Mouse (Mus musculus) kidney, embryonic 14.5 days (tissue): Measurements from ENCODE around the gene Rundc3a. TPM values are rescaled to one million over a fixed set of nuclear protein-coding genes. Genes with fewer than 3 reads are reported as not detected.
A peak's percentile ranks its signal among the peaks of the same experiment; 100 is the strongest.

Experiments
- ATAC-seq: fragments of 200-750 bp; cut with Nextera tagmentation; 2 replicates; pipeline ENCODE4 v1.8.0; 2017; ENCODE audit warnings: moderate number of reproducible peaks, mild to moderate bottlenecking, moderate TSS enrichment, moderate library complexity; ENCODE audit not compliant: low FRiP score, low TSS enrichment
- H3K27ac ChIP-seq: fragments of 300-500 bp; sonication (generic); 2 replicates; pipeline ENCODE4 v1.5.1; 2014; ENCODE audit warnings: low read depth, mild to moderate bottlenecking, low read length, moderate library complexity, mixed read lengths
- H3K27me3 ChIP-seq: fragments of 300-500 bp; sonication (generic); 2 replicates; pipeline ENCODE4 v1.6.1; 2014; ENCODE audit warnings: mild to moderate bottlenecking, low read length; ENCODE audit not compliant: control insufficient read depth, insufficient read depth
- H3K36me3 ChIP-seq: fragments of 300-500 bp; sonication (generic); 2 replicates; pipeline ENCODE4 v1.6.1; 2014; ENCODE audit warnings: low read length, mixed read lengths; ENCODE audit not compliant: control insufficient read depth, insufficient read depth
- H3K4me1 ChIP-seq: fragments of 300-500 bp; sonication (generic); 2 replicates; pipeline ENCODE4 v1.6.1; 2014; ENCODE audit warnings: low read length, mixed read lengths; ENCODE audit not compliant: control insufficient read depth, insufficient read depth
- H3K4me2 ChIP-seq: fragments of 300-500 bp; sonication (generic); replicated peaks from 2 replicates; pipeline ENCODE4 v1.6.1; 2014; ENCODE audit warnings: low read depth, mild to moderate bottlenecking, low read length
- H3K4me3 ChIP-seq: fragments of 300-500 bp; sonication (generic); 2 replicates; pipeline ENCODE4 v1.5.1; 2014; ENCODE audit warnings: mild to moderate bottlenecking, low read length
- H3K9ac ChIP-seq: fragments of 300-500 bp; sonication (generic); 2 replicates; pipeline ENCODE4 v1.6.1; 2014; ENCODE audit warnings: low read depth, mild to moderate bottlenecking, low read length, moderate library complexity
- H3K9me3 ChIP-seq: fragments of 300-500 bp; sonication (generic); 2 replicates; pipeline ENCODE4 v1.6.1; 2016; ENCODE audit warnings: low read length; ENCODE audit not compliant: control insufficient read depth
- WGBS: fragments of 180-500 bp; shearing (Covaris S2); extraction: QIAGEN DNeasy Blood & Tissue Kit; methylation state at CpG from one replicate; pipeline ENCODE4 v1.1.7; 2014; 5-methylcytosine and 5-hydroxymethylcytosine counted together
- polyA plus RNA-seq: library from polyadenylated mRNA; unstranded; fragments of >200 nt; fragmentation: Nextera tagmentation; extraction: Ambion mirVana; gene quantifications from 2 replicates; pipeline ENCODE4 v1.2.1, GENCODE M21; 2014

The Rundc3a gene
- polyA plus RNA-seq, 1 experiment from 2014 or later: 1.7 TPM

DNA sequence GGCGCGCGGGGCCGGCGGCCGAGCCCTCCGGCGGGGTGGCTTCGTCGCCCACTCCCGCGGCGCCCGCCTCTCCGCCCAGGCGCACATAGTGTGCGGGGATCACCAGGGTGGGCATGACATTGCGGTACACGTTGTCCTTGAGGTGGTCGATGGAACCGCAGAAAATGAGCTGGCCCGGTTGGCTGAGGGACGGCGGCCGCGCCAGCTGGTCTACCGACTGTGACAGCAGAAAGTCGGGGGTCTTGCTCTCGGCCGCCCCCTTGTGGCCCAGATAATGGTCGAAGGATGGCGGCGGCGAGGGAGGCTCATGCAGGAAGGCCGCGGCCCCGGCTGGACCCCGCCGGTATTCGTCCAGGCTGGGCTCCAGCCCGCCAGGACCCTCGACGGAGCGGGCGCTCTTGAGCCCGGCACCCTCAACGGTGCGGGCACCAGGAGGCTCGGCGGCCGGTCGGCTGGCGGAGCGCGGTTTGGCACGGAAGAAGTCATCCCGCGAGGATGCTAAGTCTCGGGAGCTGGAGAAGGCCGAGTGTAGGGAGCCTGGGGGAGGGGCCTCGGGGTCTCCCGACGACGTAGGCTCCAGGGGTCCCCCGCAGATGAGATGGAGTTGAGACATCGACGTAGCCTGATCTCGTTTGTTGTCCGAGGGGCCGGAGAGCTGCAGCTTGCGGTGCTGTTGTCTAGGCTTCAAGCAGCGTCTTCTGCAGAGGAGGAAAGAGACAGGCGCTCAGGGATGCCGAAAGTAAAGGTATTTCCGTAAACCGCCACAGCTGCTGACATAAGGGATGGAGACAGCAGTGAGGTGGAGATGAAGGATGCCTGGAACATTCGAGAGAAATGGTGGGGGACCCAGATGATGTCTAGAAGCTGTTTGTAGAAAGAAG lies 45.2 kb downstream of the Rundc3a start:
- Histone ChIP-seq H3K27me3 (no peaks in the 10 kb centered on the region; the same call in 1 of the 2 replicates), H3K9ac (peak overlapping the region; percentile 59; the same call in 1 of the 2 replicates), H3K27ac (no peak overlapping the region), H3K9me3 (no peaks in the 10 kb centered on the region), H3K4me2 (peak overlapping the region; percentile 93), H3K4me3 (peak overlapping the region; percentile 44), H3K4me1 (peaks cover 21% of the 10 kb centered on the region; the same call in 1 of the 2 replicates), H3K36me3 (peaks cover 73% of the 10 kb centered on the region)
- 9% methylated on average over 76 of the region's 77 CpGs for WGBS
- ATAC-seq: peak; percentile 37

GRCm38 (mm10) chr11:102439093-102440082 lies 46.2 kb downstream of the Rundc3a start:
- 78% methylated on average over 14 of the region's 14 CpGs for WGBS
- no peaks in the 10 kb centered on the region for H3K9me3 ChIP-seq
- no peak overlapping the region for H3K4me2 ChIP-seq
- H3K9ac ChIP-seq: no peak overlapping the region
- H3K27ac ChIP-seq: no peak overlapping the region
- ATAC-seq: no peak
- H3K36me3 ChIP-seq: peaks cover 70% of the 10 kb centered on the region
- H3K4me1 ChIP-seq: peaks cover 27% of the 10 kb centered on the region
- no peaks in the 10 kb centered on the region; the same call in 1 of the 2 replicates for H3K27me3 ChIP-seq
- no peak overlapping the region for H3K4me3 ChIP-seq

GRCm38 (mm10) chr11:102440255-102440654 lies 47.1 kb downstream of the Rundc3a start:
- no peak overlapping the region for H3K4me2 ChIP-seq
- no peaks in the 10 kb centered on the region for H3K9me3 ChIP-seq
- WGBS: 85% methylated on average over 8 of the region's 8 CpGs
- no peak overlapping the region for H3K9ac ChIP-seq
- peaks cover 63% of the 10 kb centered on the region for H3K36me3 ChIP-seq
- H3K4me1 ChIP-seq: peaks cover 36% of the 10 kb centered on the region
- no peak for ATAC-seq
- no peak overlapping the region for H3K27ac ChIP-seq
- no peak overlapping the region for H3K4me3 ChIP-seq
- no peaks in the 10 kb centered on the region; the same call in 1 of the 2 replicates for H3K27me3 ChIP-seq

GRCm38 (mm10) chr11:102441434-102441833 lies 48.2 kb downstream of the Rundc3a start:
- no peak for ATAC-seq
- Histone ChIP-seq H3K36me3 (peaks cover 51% of the 10 kb centered on the region), H3K4me1 (peaks cover 45% of the 10 kb centered on the region), H3K9me3 (no peaks in the 10 kb centered on the region), H3K9ac (no peak overlapping the region), H3K27me3 (no peaks in the 10 kb centered on the region; the same call in 1 of the 2 replicates), H3K4me2 (no peak overlapping the region), H3K4me3 (no peak overlapping the region), H3K27ac (no peak overlapping the region)
- WGBS: 76% methylated on average over 3 of the region's 3 CpGs

- Histone ChIP-seq H3K4me1 (peaks cover 45% of the 10 kb centered on the region), H3K4me2 (no peak overlapping the region), H3K27ac (no peak overlapping the region), H3K4me3 (no peak overlapping the region), H3K27me3 (no peaks in the 10 kb centered on the region; the same call in 1 of the 2 replicates), H3K9ac (no peak overlapping the region), H3K9me3 (no peaks in the 10 kb centered on the region), H3K36me3 (peaks cover 49% of the 10 kb centered on the region)
- WGBS: 89% methylated on average over 6 of the region's 6 CpGs
- no peak for ATAC-seq
Observed at GRCm38 (mm10) chr11:102442089-102442488, 48.9 kb downstream of the Rundc3a start.

DNA sequence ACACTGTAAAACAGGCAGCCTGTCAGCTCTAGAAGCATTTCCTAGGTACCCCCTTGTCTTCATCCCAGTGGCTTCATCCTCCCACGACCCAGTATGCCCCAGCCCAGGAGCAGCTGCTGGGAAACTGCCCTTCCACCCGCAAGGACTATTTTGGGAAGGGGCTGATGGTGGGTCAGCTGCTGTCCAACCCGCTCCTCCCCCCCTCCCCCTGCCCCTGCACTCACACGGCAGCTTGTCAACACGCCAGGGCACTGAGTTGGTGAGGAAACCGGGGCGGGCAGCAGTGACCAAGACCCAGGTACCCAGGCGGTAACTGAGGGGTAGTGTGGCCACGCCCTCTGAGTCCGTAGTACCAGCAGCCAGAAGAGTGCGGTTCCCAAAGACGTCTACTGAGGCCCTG lies 50.5 kb downstream of the Rundc3a start:
- no peak overlapping the region for H3K4me2 ChIP-seq
- ATAC-seq: no peak
- H3K4me1 ChIP-seq: peaks cover 44% of the 10 kb centered on the region
- H3K27me3 ChIP-seq: no peaks in the 10 kb centered on the region; the same call in 1 of the 2 replicates
- no peak overlapping the region for H3K27ac ChIP-seq
- no peak overlapping the region for H3K9ac ChIP-seq
- no peaks in the 10 kb centered on the region for H3K9me3 ChIP-seq
- no peak overlapping the region for H3K4me3 ChIP-seq
- H3K36me3 ChIP-seq: peaks cover 44% of the 10 kb centered on the region
- WGBS: 55% methylated on average over 12 of the region's 12 CpGs

DNA sequence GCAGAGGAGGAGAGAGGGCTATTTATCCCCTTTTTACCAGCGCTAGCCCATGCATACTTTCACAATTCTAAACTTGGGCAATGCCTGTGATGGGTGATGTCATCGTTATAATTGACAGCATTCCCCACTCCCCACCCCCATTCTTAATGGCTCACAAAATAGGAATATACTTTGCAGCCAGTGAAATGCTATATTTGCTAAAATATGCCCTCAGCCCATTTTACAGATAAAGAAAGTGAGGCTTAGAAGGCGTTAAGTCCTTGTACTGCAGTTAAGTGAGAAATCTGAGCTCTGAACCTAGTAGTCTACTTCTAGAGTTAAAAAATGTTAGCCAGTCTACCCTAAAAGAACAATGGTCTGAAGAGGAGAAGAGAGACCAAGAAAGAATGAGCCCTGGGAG lies 51.1 kb downstream of the Rundc3a start:
- peaks cover 38% of the 10 kb centered on the region for H3K36me3 ChIP-seq
- 77% methylated on average over 3 of the region's 3 CpGs for WGBS
- H3K4me1 ChIP-seq: peaks cover 39% of the 10 kb centered on the region
- H3K9me3 ChIP-seq: no peaks in the 10 kb centered on the region
- no peak overlapping the region for H3K4me3 ChIP-seq
- H3K27ac ChIP-seq: no peak overlapping the region
- ATAC-seq: no peak
- H3K4me2 ChIP-seq: no peak overlapping the region
- H3K27me3 ChIP-seq: no peaks in the 10 kb centered on the region; the same call in 1 of the 2 replicates
- H3K9ac ChIP-seq: no peak overlapping the region

DNA sequence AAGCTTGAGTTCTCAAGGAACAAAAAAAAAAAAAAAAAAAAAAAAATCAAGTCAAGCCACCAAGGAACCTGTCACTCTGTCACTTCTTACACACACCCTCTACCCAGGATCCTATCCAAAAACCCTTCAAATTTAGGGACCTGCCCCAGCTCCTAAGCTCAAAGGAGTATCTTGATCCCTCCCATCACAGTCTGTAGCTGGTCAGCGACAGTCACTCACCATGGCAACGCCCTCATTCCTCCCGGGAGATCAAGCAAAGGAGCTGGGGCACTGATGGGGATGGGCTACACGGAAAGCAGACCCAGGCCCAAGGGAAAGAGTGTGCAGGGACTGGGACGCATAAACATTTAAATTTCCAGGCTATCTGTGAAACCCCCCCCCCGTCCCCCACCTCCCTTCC lies 51.6 kb downstream of the Rundc3a start:
- peaks cover 34% of the 10 kb centered on the region for H3K36me3 ChIP-seq
- WGBS: 5% methylated on average over 6 of the region's 6 CpGs
- ATAC-seq: no peak
- peaks cover 4% of the 10 kb centered on the region; the same call in 1 of the 2 replicates for H3K27me3 ChIP-seq
- H3K27ac ChIP-seq: no peak overlapping the region
- H3K9ac ChIP-seq: 0 out of 2 replicates have a peak overlapping the region, but pooled peaks have one; percentile 4
- H3K4me2 ChIP-seq: peak overlapping the region; percentile 82
- H3K4me1 ChIP-seq: peaks cover 39% of the 10 kb centered on the region
- no peak overlapping the region for H3K4me3 ChIP-seq
- no peaks in the 10 kb centered on the region for H3K9me3 ChIP-seq
